Mouse (Mus musculus): Measurements from ENCODE around the gene Minos1.

Gene Minos1

DNA sequence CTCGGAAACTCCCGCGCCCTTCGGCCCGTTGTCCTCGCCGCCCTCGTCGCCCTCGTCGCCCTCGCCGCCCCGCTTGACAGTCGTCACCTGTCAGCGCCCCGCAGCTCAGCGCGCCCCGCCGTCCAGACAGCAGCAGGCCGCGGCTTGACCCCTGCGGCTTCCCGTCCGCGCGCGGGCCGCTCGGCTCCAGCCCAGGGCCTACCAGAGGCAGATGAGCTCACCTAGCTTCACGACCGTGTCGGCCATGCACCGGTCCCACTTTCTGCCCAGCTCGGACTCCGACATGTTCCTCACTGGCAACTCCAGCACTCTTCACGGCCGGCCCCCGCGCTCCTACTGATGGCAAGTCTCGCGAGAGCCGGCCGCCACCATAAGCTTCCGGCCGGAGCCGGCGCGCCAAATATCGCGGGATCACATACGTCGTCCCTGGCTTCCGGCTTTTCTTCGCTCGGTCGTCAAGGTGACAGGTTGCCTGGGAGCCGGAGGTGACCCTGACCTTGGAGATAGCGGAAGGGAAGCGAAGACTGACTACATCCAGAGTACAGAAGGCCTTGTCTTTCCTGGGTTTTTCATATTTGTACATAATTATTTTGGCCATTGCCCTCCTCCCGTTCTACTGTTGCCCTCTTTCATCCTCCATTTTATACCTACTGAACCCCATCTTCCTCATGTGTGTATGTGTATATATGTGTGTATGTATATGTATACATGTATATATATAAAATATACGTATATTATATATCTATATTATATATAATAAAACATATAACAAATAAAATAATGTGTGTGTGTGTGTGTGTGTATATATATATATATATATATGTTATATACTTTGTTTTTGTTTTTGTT is at the start of gene Minos1:
Minos1 (minus strand) TSS at position 413 of the 849 bp plus-strand sequence.
- peak; percentile 89 to 96 for DNase-seq (ENCODE audit: low spot score in 2 of 2)

DNA sequence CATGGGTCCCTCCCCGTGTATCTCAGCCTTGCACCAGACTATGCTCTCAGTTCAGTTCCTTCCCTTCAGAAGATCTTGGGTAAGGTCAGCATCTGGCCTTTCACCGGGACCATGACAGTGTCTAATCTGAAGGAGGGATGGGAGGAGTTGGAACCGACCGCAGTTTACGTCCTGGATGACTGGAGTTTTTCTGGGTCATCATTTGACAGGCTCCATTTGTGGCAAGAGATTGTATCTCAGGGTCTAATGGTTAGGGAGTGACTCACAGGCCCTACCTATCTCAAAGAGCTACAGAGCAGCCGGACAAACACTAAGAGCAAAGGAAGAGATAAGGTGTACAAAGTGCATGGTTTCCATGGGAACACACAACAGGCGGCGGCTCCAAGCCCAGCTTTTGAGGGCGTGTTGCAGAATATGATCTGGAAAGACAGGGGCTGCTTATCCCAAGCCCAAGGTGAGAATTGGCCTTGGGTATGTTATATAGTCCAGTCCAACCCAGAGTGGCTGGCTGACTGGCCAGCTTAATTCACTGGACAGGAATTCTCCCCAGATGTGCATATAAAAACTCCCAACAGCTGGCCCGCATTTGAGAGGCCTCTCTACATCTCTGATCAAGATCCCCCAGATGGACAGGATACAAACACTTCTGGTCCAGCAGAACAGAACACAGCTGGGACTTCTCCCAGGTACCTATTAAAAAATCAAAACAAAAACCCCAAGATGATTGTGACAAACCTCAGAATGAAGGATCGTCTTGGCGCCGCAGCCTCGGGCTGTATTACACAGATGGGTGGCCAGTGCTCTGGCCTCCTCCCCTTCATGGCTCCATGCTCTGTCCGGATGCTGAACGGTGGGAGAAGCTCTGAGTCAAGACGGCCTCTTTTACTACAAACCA is 49.1 kb upstream of the Minos1 start:
- DNase-seq (ENCODE audit: low spot score in 2 of 2), result peak in 1 of 2 experiments; percentile 71

DNA sequence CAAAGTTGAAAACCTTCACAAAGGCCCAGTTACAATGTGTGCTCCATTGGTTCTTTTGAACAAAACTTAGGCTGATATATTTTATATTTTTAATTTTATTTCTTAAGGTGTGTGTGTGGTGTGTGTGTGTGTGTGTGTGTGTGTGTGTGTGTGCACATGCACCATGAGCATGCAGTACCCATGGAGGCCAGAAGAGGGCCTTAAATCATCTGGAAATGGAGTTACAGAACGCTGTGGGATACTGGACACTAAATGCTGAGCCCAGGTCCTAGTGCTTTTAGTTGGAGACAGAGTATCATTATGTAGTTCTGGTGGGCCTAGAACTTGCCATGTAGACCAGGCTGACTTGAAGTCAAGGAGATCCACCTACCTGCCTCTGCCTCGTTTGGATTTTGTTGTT is 48.3 kb upstream of the Minos1 start:
- DNase-seq (ENCODE audit: low spot score in 2 of 2), result no peak

DNA sequence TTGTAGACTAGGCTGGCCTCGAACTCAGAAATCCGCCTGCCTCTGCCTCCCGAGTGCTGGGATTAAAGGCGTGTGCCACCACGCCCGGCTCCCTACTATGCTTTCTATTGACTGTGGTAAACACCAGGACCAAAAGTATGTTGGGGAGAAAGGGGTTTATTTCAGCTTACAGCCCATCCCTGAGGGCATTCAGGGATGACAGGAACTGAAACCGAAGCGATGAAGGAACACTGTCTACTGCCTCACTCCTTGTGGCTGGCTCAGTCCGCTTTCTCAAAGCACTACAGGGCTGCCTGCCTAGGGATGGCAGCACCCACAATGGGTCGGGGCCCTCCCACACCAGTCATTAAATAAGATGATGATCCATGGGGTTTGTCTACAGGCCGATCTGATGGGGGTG is 47.5 kb upstream of the Minos1 start:
- no peak for DNase-seq (ENCODE audit: low spot score in 2 of 2)

DNA sequence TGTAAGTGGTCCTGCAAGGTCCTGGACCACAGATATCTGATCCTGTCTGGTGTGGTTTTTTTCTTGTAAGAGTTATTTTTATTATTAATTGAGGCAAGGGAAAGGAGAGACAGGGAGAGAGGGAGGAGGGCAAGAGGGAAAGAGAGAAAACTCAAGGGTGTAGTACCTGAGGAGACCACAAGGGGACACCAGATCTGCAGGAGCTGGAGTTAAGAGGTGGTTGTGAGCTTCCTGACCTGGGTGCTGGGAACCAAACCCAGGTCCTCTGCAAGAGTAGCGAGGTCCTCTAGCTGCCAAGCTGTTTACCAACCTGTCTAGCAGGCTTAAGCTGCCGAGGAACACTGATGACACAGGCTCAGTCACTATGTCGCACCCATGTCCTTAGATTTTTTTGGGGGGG is 47.0 kb upstream of the Minos1 start:
- no peak for DNase-seq (ENCODE audit: low spot score in 2 of 2)

DNA sequence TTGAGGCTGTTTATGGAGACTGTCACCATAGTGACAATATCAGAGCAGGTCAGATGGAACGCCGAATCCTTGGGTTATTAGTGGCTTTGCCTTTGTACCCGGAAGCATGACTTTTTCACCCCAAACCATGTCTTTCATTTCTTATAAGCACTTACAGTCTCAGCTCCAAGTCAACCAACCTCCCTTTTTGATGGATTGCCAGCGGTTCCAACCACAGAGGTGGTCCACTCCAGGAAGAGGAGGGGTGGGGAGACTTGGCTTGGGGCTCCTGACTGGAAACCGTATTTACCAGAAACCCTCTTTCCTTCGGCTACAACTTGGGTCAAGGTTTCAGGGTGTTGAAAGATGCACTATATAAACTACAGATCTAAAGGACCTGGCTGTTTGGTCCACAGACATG is 45.1 kb upstream of the Minos1 start:
- DNase-seq (ENCODE audit: low spot score in 2 of 2), result peak in 1 of 2 experiments; percentile 58

DNA sequence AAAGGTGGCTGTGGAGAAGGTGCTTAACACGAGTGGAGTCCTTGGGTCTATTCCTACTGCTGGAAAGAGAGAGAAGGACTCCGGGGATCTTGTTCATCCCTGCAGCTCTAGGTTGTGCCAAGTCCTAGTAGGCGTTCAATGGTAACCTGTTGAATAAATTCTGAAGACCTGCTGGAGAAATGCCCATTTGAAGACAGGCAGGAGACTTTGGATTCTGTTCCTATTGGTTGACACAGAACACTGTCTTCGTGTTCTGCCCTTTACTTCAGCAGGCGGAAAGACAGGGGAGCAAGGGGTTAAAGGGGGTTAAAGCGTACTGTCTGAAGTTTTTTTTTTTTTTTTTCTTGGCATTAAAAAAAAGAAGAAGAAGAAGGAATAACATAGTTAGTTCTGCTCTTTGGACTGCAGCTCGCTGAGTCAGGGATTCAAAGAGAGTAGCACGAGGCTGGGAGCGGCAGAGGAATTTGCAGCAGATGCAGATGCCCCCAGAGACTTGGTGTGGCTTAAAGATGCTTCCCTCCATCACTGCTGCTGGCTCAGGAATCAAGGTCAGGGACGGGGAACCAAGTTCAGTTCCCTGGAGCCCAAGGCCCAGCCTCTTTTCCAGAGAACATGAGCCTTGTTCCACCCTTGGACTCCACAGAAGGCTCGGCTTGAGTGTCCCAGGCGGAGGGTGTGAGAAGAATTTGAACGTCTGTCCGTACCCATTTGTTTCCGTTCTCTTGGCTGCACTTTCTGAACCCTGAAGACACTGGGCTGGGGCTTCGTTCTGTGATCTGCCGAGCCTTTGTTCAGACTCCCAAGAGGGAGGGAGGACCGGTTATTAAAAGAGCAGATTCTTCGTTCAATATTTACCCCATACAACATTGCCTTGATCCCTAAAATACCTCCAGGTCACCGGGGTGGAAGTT is 44.4 kb upstream of the Minos1 start:
- peak in 1 of 2 experiments; percentile 79 for DNase-seq (ENCODE audit: low spot score in 2 of 2)

- no peak for DNase-seq (ENCODE audit: low spot score in 2 of 2)
Observed at GRCm38 (mm10) chr4:139169748-139170279, 38.9 kb upstream of the Minos1 start.

GRCm38 (mm10) chr4:139168985-139169747 is 38.3 kb upstream of the Minos1 start:
- no peak for DNase-seq (ENCODE audit: low spot score in 2 of 2)

DNA sequence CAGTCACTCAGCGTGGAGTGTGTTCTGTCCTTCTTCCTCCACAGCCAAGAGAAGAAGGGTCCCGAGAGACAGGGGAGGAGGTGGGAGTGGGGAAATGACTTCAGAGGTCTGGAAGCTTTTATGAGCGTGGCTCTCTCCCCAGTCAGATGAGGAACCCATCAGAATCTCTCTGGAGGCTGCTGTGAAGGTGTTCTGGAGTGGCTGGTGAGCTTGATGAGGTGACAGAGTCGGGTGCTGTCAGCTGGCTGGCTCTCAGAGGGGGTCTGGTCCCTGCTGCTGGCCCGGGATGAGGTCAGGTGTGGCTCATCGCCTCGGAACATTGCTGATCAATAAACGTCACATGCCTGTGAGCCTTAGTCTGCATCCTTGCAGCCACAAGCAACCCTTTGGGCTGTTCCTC is 36.2 kb upstream of the Minos1 start:
- no peak for DNase-seq (ENCODE audit: low spot score in 2 of 2)

GRCm38 (mm10) chr4:139166244-139166643 is 35.3 kb upstream of the Minos1 start:
- no peak for DNase-seq (ENCODE audit: low spot score in 2 of 2)

- no peak for DNase-seq (ENCODE audit: low spot score in 2 of 2)
Observed at GRCm38 (mm10) chr4:139165259-139165658, 34.3 kb upstream of the Minos1 start.

GRCm38 (mm10) chr4:139164082-139164481 is 33.2 kb upstream of the Minos1 start:
- DNase-seq (ENCODE audit: low spot score in 2 of 2), result no peak

DNA sequence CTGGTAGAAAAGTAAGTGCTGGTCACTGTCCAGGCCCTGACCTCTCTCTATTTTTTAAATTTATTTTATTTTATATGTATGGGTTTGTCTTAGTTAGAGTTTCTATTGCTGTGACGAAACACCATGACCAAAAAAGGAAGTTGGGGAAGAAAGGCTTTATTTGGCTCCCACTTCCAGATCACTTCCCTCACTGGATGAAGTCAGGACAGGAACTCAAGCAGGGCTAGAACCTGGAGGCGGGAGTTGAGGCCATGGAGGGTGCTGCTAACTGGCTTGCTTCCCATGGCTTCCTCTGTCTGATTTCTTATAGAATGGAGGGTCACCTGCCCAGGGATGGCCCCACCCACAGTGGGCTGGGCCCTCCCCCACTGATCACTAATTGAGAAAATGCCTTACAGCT is 30.2 kb upstream of the Minos1 start:
- DNase-seq (ENCODE audit: low spot score in 2 of 2), result no peak

DNA sequence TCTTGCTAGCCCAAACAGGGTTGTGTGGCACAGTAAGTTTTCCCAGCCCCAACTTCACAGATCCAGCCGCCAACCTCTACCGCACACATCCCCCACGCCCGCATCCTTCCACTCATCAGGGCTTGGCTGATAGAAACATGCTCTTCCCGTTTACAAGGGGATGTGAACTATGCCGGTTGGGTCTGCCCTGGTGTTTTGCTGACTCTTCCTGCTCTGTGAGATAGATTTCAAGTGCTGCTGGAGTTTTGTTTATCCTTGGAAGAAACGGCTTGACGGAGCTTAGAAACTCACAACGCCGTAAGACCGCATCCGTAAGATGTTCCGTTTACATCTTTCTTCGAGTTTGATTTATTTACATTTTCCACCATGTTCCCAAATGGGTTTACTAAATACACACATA is 27.4 kb upstream of the Minos1 start:
- no peak for DNase-seq (ENCODE audit: low spot score in 2 of 2)

- DNase-seq (ENCODE audit: low spot score in 2 of 2), result no peak
Observed at GRCm38 (mm10) chr4:139156538-139156937, 25.6 kb upstream of the Minos1 start.

DNA sequence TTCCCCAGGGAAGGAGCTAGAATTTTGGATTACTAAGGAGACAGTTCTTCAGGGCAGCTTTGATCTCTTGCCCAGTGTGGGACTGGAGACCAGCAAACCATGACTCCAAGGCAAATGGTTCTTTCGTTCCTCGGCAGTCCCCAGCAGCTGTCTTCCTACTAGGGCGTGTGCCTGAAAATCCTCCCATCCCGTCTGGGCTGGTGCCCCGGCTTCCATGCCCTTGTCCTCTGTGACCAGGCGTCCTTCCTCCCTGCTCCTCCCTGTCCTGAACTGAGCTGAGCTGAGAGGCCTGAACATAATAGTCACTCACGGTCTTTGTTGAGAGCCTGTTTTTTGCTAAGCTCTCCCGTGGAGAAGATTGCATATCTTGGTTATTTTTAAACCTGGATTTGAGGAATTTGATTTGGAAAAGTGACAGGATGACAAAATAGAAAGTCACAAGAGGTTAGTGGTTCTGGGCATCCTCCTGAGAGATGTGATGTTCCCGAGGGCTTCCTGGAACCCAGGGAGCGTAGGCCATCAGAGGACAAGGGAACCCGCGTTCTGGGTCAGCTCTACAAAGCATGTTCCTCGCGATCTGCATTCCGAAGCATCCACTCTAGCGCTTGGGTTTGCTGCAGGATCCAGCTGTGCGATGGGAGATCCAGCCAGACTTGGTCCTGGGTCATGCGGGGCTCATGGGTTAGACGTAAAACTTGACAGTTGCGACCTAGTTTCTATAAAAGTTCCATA is 23.8 kb upstream of the Minos1 start:
- DNase-seq (ENCODE audit: low spot score in 2 of 2), result peak in 1 of 2 experiments; percentile 30

GRCm38 (mm10) chr4:139151370-139151769 is 20.5 kb upstream of the Minos1 start:
- DNase-seq (ENCODE audit: low spot score in 2 of 2), result no peak

GRCm38 (mm10) chr4:139146760-139147159 is 15.8 kb upstream of the Minos1 start:
- peak in 1 of 2 experiments; percentile 50 for DNase-seq (ENCODE audit: low spot score in 2 of 2)

- no peak for DNase-seq (ENCODE audit: low spot score in 2 of 2)
Observed at GRCm38 (mm10) chr4:139145156-139145555, 14.2 kb upstream of the Minos1 start.

All from urinary bladder, adult 18-20 months (tissue).